Mouse (Mus musculus) testis, adult 2 months (tissue): ENCODE measurements around the gene St3gal3.

Source experiments
- CTCF ChIP-seq: fragments of 200-500 bp; IDR thresholded peaks from 2 replicates; pipeline ENCODE4 v1.5.1; 2012; ENCODE audit warnings: low read depth, mild to moderate bottlenecking, inconsistent platforms, low read length, moderate library complexity; ENCODE audit not compliant: control insufficient read depth, insufficient read depth, insufficient replicate concordance
- POLR2A ChIP-seq: fragments of 200-500 bp; IDR thresholded peaks from 2 replicates; pipeline ENCODE4 v1.6.1; 2012; ENCODE audit warnings: low read depth, mild to moderate bottlenecking, inconsistent platforms, low read length, moderate library complexity; ENCODE audit not compliant: control insufficient read depth

- TF ChIP-seq CTCF (no peak), POLR2A (peak; percentile 83)
Observed at GRCm38 (mm10) chr4:117882701-117883691, 251.7 kb downstream of the St3gal3 start, which contains the start of gene B4galt2.
